In the genomic region with DNA sequence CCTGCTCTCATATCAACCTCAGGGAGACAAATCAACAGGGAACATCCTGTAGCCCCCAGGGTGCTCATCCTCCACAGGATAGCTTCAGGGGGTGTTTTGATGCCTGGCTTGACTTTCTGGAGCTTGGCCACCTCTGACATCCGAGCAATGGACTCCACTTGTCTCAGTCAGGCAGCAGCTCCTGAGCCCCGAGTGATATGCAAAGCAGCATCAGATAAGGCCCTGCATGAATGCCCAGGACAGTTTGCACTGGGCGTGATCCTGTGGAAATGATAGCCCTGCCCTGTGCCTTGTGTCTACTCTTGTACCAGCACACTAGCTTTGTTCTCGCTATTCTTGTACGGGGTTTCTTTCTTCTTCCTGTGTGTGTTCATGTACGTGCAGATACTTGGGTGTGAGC, we compare ENCODE assay signal across 18 mouse cellular contexts.
DNase-seq lines count a peak whose midpoint lies in the region; ATAC-seq lines count a peak whose summit lies in the region.
"Had no signal": no experiment of that assay in that cellular context is flagged by ENCODE, and none has a peak within 500 bp of the region (broad histone marks: within the 10 kb centered on the region; RNA-seq: fewer than 3 reads in every experiment).

No protein-coding gene starts in this region.

- no peak overlapping the region for H3K9ac ChIP-seq in hindbrain, embryonic 16.5 days (ENCODE audit: low read depth, low read length)
- H3K9ac ChIP-seq: heart, embryonic 12.5 days; lung, embryonic 15.5 days; neural tube, embryonic 13.5 days had no signal

- DNase-seq in urinary bladder, postnatal 14 days (ENCODE audit: low spot score): peak; percentile 40
- no peak for DNase-seq in urinary bladder, postnatal 25 days (ENCODE audit: low spot score)
- peak; percentile 78 for DNase-seq in liver
- no peak for DNase-seq in embryonic facial prominence, embryonic 10.5 days (ENCODE audit: low spot score)
- no peak for DNase-seq in retina, postnatal 1 day
- DNase-seq: adrenal gland, adult 2 months; gastrocnemius, postnatal 36 days; heart, postnatal 4 days; kidney, postnatal 36 days; left cerebral cortex, postnatal 4 days; thymus, adult 18-20 months had no signal

- no peak overlapping the region for H3K4me2 ChIP-seq in hindbrain, embryonic 16.5 days (ENCODE audit: low read length)
- H3K4me2 ChIP-seq: heart, embryonic 12.5 days; lung, embryonic 15.5 days; neural tube, embryonic 13.5 days had no signal

- WGBS in embryonic facial prominence, embryonic 10.5 days: 69% methylated on average over 6 of the region's 6 CpGs
- WGBS in hindbrain, embryonic 16.5 days: 61% methylated on average over 6 of the region's 6 CpGs

- H3K27me3 ChIP-seq in embryonic facial prominence, embryonic 10.5 days (replicated peaks; ENCODE audit: low read depth, poor library complexity, severe bottlenecking): peaks cover 5% of the 10 kb centered on the region
- H3K27me3 ChIP-seq in hindbrain, embryonic 16.5 days (replicated peaks; ENCODE audit: control insufficient read depth, insufficient read depth, low read length): no peaks in the 10 kb centered on the region
- H3K27me3 ChIP-seq: heart, embryonic 12.5 days; lung, embryonic 15.5 days; megakaryocyte, embryonic 14.5 days had no signal

- H3K27ac ChIP-seq in embryonic facial prominence, embryonic 10.5 days (replicated peaks): no peak overlapping the region
- no peak overlapping the region for H3K27ac ChIP-seq in hindbrain, embryonic 16.5 days (ENCODE audit: low read depth, low read length)
- H3K27ac ChIP-seq: lung, embryonic 15.5 days; neural tube, embryonic 13.5 days had no signal

- no peaks in the 10 kb centered on the region for H3K9me3 ChIP-seq in embryonic facial prominence, embryonic 10.5 days
- no peaks in the 10 kb centered on the region for H3K9me3 ChIP-seq in hindbrain, embryonic 16.5 days (ENCODE audit: control insufficient read depth, low read length)
- H3K9me3 ChIP-seq: heart, embryonic 12.5 days; lung, embryonic 15.5 days; neural tube, embryonic 13.5 days had no signal

- ATAC-seq in megakaryocyte, adult 5-6 weeks (ENCODE audit: poor library complexity, severe bottlenecking): peak; percentile 45; the same call in 1 of the 2 replicates
- no peak for ATAC-seq in hindbrain, embryonic 16.5 days

- H3K4me1 ChIP-seq in embryonic facial prominence, embryonic 10.5 days: peaks cover 18% of the 10 kb centered on the region
- H3K4me1 ChIP-seq in hindbrain, embryonic 16.5 days (ENCODE audit: control insufficient read depth, insufficient read depth, low read depth, low read length): peaks cover 10% of the 10 kb centered on the region
- H3K4me1 ChIP-seq: megakaryocyte, embryonic 14.5 days had no signal

- no peaks in the 10 kb centered on the region for H3K36me3 ChIP-seq in embryonic facial prominence, embryonic 10.5 days (replicated peaks)
- no peaks in the 10 kb centered on the region for H3K36me3 ChIP-seq in hindbrain, embryonic 16.5 days (ENCODE audit: control insufficient read depth, insufficient read depth, low read length)
- H3K36me3 ChIP-seq: G1E; heart, embryonic 12.5 days; lung, embryonic 15.5 days; neural tube, embryonic 13.5 days had no signal

- no peak overlapping the region for H3K4me3 ChIP-seq in embryonic facial prominence, embryonic 10.5 days
- H3K4me3 ChIP-seq in hindbrain, embryonic 16.5 days (ENCODE audit: low read length): no peak overlapping the region
- H3K4me3 ChIP-seq: heart, embryonic 12.5 days; lung, embryonic 15.5 days; megakaryocyte, embryonic 14.5 days; neural tube, embryonic 13.5 days had no signal

Comparison
In these comparisons a context has a peak if more than half of its experiments do, and no peak if none do; other contexts are left out.
1. DNase-seq: peak in urinary bladder, postnatal 14 days (single experiment) and liver (single experiment); none in urinary bladder, postnatal 25 days (single experiment), embryonic facial prominence, embryonic 10.5 days (single experiment) and retina, postnatal 1 day (single experiment).